Mouse (Mus musculus) 416B (cell line): Measurements from ENCODE around the gene Arid1b.
"Not testable (repeated sequence)": the region's sequence is repeated elsewhere in the genome, so short reads cannot be mapped to it uniquely, and the experiment has no call there.

Experiments
- DNase-seq: peaks from one replicate; pipeline ENCODE4 v3.0.0; 2011; ENCODE audit warnings: low read depth

Gene Arid1b

GRCm38 (mm10) chr17:5088241-5088640, 94.1 kb downstream of the Arid1b start:
- DNase-seq = not testable (repeated sequence)

- peak; percentile 33 for DNase-seq
Measured at GRCm38 (mm10) chr17:5088822-5089221, 94.7 kb downstream of the Arid1b start.

GRCm38 (mm10) chr17:5089541-5089940, 95.4 kb downstream of the Arid1b start:
- DNase-seq = no peak

- peak; percentile 64 for DNase-seq
Measured at GRCm38 (mm10) chr17:5091490-5091889, 97.4 kb downstream of the Arid1b start.

- peak; percentile 38 for DNase-seq
Measured at GRCm38 (mm10) chr17:5091934-5092333, 97.8 kb downstream of the Arid1b start.

GRCm38 (mm10) chr17:5093343-5093742, 99.2 kb downstream of the Arid1b start:
- peak; percentile 57 for DNase-seq

- peak; percentile 96 for DNase-seq
Measured at GRCm38 (mm10) chr17:5094636-5095035, 100.5 kb downstream of the Arid1b start.

- no peak for DNase-seq
Measured at GRCm38 (mm10) chr17:5095741-5096140, 101.6 kb downstream of the Arid1b start.

GRCm38 (mm10) chr17:5097046-5097445, 102.9 kb downstream of the Arid1b start:
- DNase-seq = no peak

GRCm38 (mm10) chr17:5097545-5098475, 103.7 kb downstream of the Arid1b start:
- no peak for DNase-seq

- no peak for DNase-seq
Measured at GRCm38 (mm10) chr17:5098727-5099126, 104.6 kb downstream of the Arid1b start.

- DNase-seq = peak; percentile 95
Measured at GRCm38 (mm10) chr17:5099238-5099637, 105.1 kb downstream of the Arid1b start.

GRCm38 (mm10) chr17:5101157-5101556, 107.0 kb downstream of the Arid1b start:
- no peak for DNase-seq

- DNase-seq = no peak
Measured at GRCm38 (mm10) chr17:5101887-5102286, 107.8 kb downstream of the Arid1b start.

- no peak for DNase-seq
Measured at GRCm38 (mm10) chr17:5105746-5106145, 111.6 kb downstream of the Arid1b start.

- DNase-seq = no peak
Measured at GRCm38 (mm10) chr17:5106263-5107195, 112.4 kb downstream of the Arid1b start.

- DNase-seq = no peak
Measured at GRCm38 (mm10) chr17:5107501-5107900, 113.4 kb downstream of the Arid1b start.

- no peak for DNase-seq
Measured at GRCm38 (mm10) chr17:5108022-5108421, 113.9 kb downstream of the Arid1b start.

- peak; percentile 69 for DNase-seq
Measured at GRCm38 (mm10) chr17:5108546-5109142, 114.5 kb downstream of the Arid1b start.

GRCm38 (mm10) chr17:5109343-5109742, 115.2 kb downstream of the Arid1b start:
- DNase-seq = no peak

- no peak for DNase-seq
Measured at GRCm38 (mm10) chr17:5110159-5110558, 116.0 kb downstream of the Arid1b start.

GRCm38 (mm10) chr17:5110981-5111380, 116.8 kb downstream of the Arid1b start:
- DNase-seq = not testable (repeated sequence)
